Mouse (Mus musculus) urinary bladder, adult 2 months (tissue): Measurements from ENCODE around the gene Irak3. TPM values are rescaled to one million over a fixed set of nuclear protein-coding genes. Genes with fewer than 3 reads are reported as not detected.
"Not testable (repeated sequence)": the region's sequence is repeated elsewhere in the genome, so short reads cannot be mapped to it uniquely, and the experiment has no call there.

Experiments used
- DNase-seq: peaks from one replicate; pipeline ENCODE4 v3.0.0; 2022; ENCODE audit warnings: low spot score
- polyA plus RNA-seq: library from polyadenylated mRNA; depleted of rRNA; stranded (reverse); fragments of >200 nt; gene quantifications from 2 replicates; pipeline ENCODE4 v1.2.3, GENCODE M21; 2012; rRNA removed

The Irak3 gene
- 4.6 and 6.6 TPM in 2 replicates for polyA plus RNA-seq

- peak; percentile 73 for DNase-seq
These were observed at the start of gene Irak3 for GRCm38 (mm10) chr10:120201961-120202402. Gene Irak3, minus strand, starts transcription at chr10:120202130.

GRCm38 (mm10) chr10:120250911-120251683 is 49.2 kb upstream of the Irak3 start:
- no peak for DNase-seq

- no peak for DNase-seq
These were observed 45.2 kb upstream of the Irak3 start for GRCm38 (mm10) chr10:120246994-120247750.

- no peak for DNase-seq
These were observed 43.8 kb upstream of the Irak3 start for GRCm38 (mm10) chr10:120245681-120246080.

GRCm38 (mm10) chr10:120242421-120242820 is 40.5 kb upstream of the Irak3 start:
- DNase-seq = no peak

GRCm38 (mm10) chr10:120239476-120239875 is 37.5 kb upstream of the Irak3 start:
- no peak for DNase-seq

- no peak for DNase-seq
These were observed 36.3 kb upstream of the Irak3 start for GRCm38 (mm10) chr10:120238241-120238640.

GRCm38 (mm10) chr10:120236855-120237254 is 34.9 kb upstream of the Irak3 start:
- DNase-seq = no peak

- DNase-seq = peak; percentile 22
These were observed 31.9 kb upstream of the Irak3 start for GRCm38 (mm10) chr10:120233655-120234367.

GRCm38 (mm10) chr10:120231718-120232117 is 29.8 kb upstream of the Irak3 start:
- DNase-seq = peak; percentile 31

- peak; percentile 58 for DNase-seq
These were observed 25.1 kb upstream of the Irak3 start, which contains the start of gene Llph for GRCm38 (mm10) chr10:120226871-120227661. Gene Llph, plus strand, starts transcription at chr10:120227070.

- DNase-seq = no peak
These were observed 18.8 kb upstream of the Irak3 start for GRCm38 (mm10) chr10:120220776-120221175.

GRCm38 (mm10) chr10:120219578-120220359 is 17.8 kb upstream of the Irak3 start:
- no peak for DNase-seq

- DNase-seq = no peak
These were observed 17.1 kb upstream of the Irak3 start for GRCm38 (mm10) chr10:120218996-120219395.

GRCm38 (mm10) chr10:120217099-120217498 is 15.2 kb upstream of the Irak3 start:
- not testable (repeated sequence) for DNase-seq

- DNase-seq = no peak
These were observed 8.2 kb upstream of the Irak3 start for GRCm38 (mm10) chr10:120210096-120210495.

GRCm38 (mm10) chr10:120209539-120209925 is 7.6 kb upstream of the Irak3 start:
- DNase-seq = no peak

- DNase-seq = peak; percentile 76
These were observed 6.9 kb upstream of the Irak3 start for GRCm38 (mm10) chr10:120208575-120209538.

GRCm38 (mm10) chr10:120208015-120208414 is 6.1 kb upstream of the Irak3 start:
- no peak for DNase-seq
